Mouse (Mus musculus): ENCODE results near the gene Crtc3. TPM values are rescaled to one million over a fixed set of nuclear protein-coding genes. Genes with fewer than 3 reads are reported as not detected.

Gene Crtc3
- total and polyA plus RNA-seq, 3 experiments, result 4.2 to 15.8 TPM; not detected in 1

DNA sequence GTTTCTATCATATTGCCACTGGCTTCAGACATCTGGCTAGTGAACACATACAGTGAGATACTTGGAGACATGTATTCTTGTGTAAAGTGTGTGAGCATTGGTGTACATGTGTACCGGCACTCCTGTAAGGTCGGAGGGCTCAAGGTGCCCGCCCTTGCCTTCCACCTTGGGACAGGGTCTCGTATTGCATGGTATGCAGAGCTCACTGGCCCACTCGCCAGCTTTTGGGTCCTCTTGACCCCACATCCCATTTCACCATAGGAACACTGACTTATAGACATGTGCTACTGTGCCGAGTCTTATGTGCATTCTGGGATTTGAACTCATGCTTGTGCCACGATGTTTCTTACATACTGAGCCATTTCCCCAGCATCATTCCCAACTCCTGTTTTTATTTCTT, 21.7 kb upstream of the Crtc3 start:
- no peak overlapping the region for H3K4me3 ChIP-seq (ENCODE audit: control insufficient read depth in 1 of 2, insufficient read depth in 1 of 2, low read depth in 2 of 2, low read length in 2 of 2)
- H3K27ac ChIP-seq (ENCODE audit: control insufficient read depth, low read depth, low read length), result no peak overlapping the region
- TF ChIP-seq RAD21 (IDR thresholded peaks at IDR 0.05; ENCODE audit: low read depth, low read length), result no peak
- TF ChIP-seq USF2 (IDR thresholded peaks at IDR 0.05; ENCODE audit: borderline replicate concordance in 1 of 2, insufficient read depth in 1 of 2, low read depth in 1 of 2, low read length in 2 of 2), result no peak
- TF ChIP-seq MAFK (IDR thresholded peaks at IDR 0.05; ENCODE audit: borderline replicate concordance, low read depth, low read length), result no peak
- TF ChIP-seq CTCF (IDR thresholded peaks at IDR 0.05 in 2 of 3, conservative IDR thresholded peaks at IDR 0.05 in 1 of 3; ENCODE audit: control insufficient read depth in 1 of 3, insufficient read depth in 1 of 3, low read depth in 2 of 3, low read length in 3 of 3, poor library complexity in 1 of 3, severe bottlenecking in 1 of 3), result no peak
- TF ChIP-seq EP300 (IDR thresholded peaks at IDR 0.05; ENCODE audit: low read depth in 1 of 2, low read length in 2 of 2), result no peak
- TF ChIP-seq SIN3A (IDR thresholded peaks at IDR 0.05; ENCODE audit: low read length), result no peak
- TF ChIP-seq ZKSCAN1 (IDR thresholded peaks at IDR 0.05; ENCODE audit: low read depth, low read length), result no peak
- TF ChIP-seq JUND (IDR thresholded peaks at IDR 0.05; ENCODE audit: low read depth, low read length), result no peak
- TF ChIP-seq GABPA (IDR thresholded peaks at IDR 0.05; ENCODE audit: low read depth, low read length), result no peak
- no peak for TF ChIP-seq KAT2A (conservative IDR thresholded peaks at IDR 0.05; ENCODE audit: low read depth, low read length)
- no peaks in the 10 kb centered on the region for H3K79me2 ChIP-seq (ENCODE audit: control insufficient read depth, insufficient read depth, low read length, poor library complexity)
- no peak for DNase-seq (ENCODE audit: low read depth, low spot score)
- H3K27me3 ChIP-seq (ENCODE audit: control insufficient read depth in 1 of 2, insufficient read depth in 2 of 2, low read length in 2 of 2), result no peaks in the 10 kb centered on the region
- peaks cover 0 to 4% of the 10 kb centered on the region in 2 experiments; a peak in 2 of 4 replicates for H3K36me3 ChIP-seq (ENCODE audit: control insufficient read depth in 1 of 2, insufficient read depth in 2 of 2, low read length in 2 of 2)
- no peaks in the 10 kb centered on the region for H3K9me3 ChIP-seq (replicated peaks; ENCODE audit: insufficient read depth, low read length)
- no peak overlapping the region for H3K9ac ChIP-seq (ENCODE audit: control insufficient read depth, low read depth, low read length, poor library complexity, severe bottlenecking)
- peaks cover 0 to 11% of the 10 kb centered on the region in 2 experiments; a peak in 2 of 4 replicates for H3K4me1 ChIP-seq (ENCODE audit: control insufficient read depth in 1 of 2, insufficient read depth in 2 of 2, low read length in 2 of 2)

DNA sequence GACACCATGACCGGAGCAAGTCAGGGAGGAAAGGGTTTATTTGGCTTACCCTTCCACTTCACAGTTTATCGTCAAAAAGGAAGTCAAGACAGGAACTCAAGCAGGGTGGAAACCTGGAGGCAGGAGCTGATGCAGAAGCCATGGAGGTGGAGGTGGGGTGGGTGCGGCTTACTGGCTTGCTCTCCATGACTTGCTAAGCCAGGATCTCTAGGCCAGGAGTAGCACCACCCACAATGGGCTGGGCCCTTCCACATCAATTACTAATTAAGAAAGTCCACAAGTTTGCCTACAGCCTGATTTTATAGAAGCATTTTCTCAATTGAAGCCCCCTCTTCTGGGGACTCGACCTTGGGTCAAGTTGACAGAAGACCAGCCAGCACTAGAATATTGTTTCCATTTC, 15.4 kb upstream of the Crtc3 start:
- no peak for DNase-seq (ENCODE audit: low read depth, low spot score)
- Histone ChIP-seq H3K79me2 (ENCODE audit: control insufficient read depth, insufficient read depth, low read length, poor library complexity) (no peaks in the 10 kb centered on the region), H3K9ac (ENCODE audit: control insufficient read depth, low read depth, low read length, poor library complexity, severe bottlenecking) (no peak overlapping the region), H3K36me3 (ENCODE audit: control insufficient read depth in 1 of 2, insufficient read depth in 2 of 2, low read length in 2 of 2) (peaks cover 0 to 15% of the 10 kb centered on the region in 2 experiments; a peak in 2 of 4 replicates), H3K9me3 (replicated peaks; ENCODE audit: insufficient read depth, low read length) (no peaks in the 10 kb centered on the region), H3K27ac (ENCODE audit: control insufficient read depth, low read depth, low read length) (no peak overlapping the region), H3K27me3 (ENCODE audit: control insufficient read depth in 1 of 2, insufficient read depth in 2 of 2, low read length in 2 of 2) (no peaks in the 10 kb centered on the region), H3K4me3 (ENCODE audit: control insufficient read depth in 1 of 2, insufficient read depth in 1 of 2, low read depth in 2 of 2, low read length in 2 of 2) (no peak overlapping the region), H3K4me1 (ENCODE audit: control insufficient read depth in 1 of 2, insufficient read depth in 2 of 2, low read length in 2 of 2) (peaks cover 2 to 18% of the 10 kb centered on the region in 2 experiments; a peak in 3 of 4 replicates)
- no peak for TF ChIP-seq MYB (IDR thresholded peaks at IDR 0.05; ENCODE audit: low read depth, low read length)
- TF ChIP-seq UBTF (IDR thresholded peaks at IDR 0.05; ENCODE audit: borderline replicate concordance, insufficient read depth, low read depth, low read length), result no peak
- no peak for TF ChIP-seq MAFK (IDR thresholded peaks at IDR 0.05; ENCODE audit: borderline replicate concordance, low read depth, low read length)
- no peak for TF ChIP-seq E2F4 (IDR thresholded peaks at IDR 0.05; ENCODE audit: borderline replicate concordance, low read depth, low read length)
- no peak for TF ChIP-seq MXI1 (IDR thresholded peaks at IDR 0.05; ENCODE audit: low read depth, low read length)
- TF ChIP-seq POLR2AphosphoS2 (IDR thresholded peaks at IDR 0.05; ENCODE audit: low read length), result no peak
- TF ChIP-seq KAT2A (conservative IDR thresholded peaks at IDR 0.05; ENCODE audit: low read depth, low read length), result no peak
- no peak for TF ChIP-seq EP300 (IDR thresholded peaks at IDR 0.05; ENCODE audit: low read depth in 1 of 2, low read length in 2 of 2)
- no peak for TF ChIP-seq NRF1 (IDR thresholded peaks at IDR 0.05; ENCODE audit: insufficient read depth, low read depth, low read length, poor library complexity, severe bottlenecking)
- no peak for TF ChIP-seq TCF12 (IDR thresholded peaks at IDR 0.05; ENCODE audit: low read depth, low read length)
- TF ChIP-seq ETS1 (IDR thresholded peaks at IDR 0.05; ENCODE audit: low read depth, low read length), result no peak
- TF ChIP-seq SMC3 (IDR thresholded peaks at IDR 0.05; ENCODE audit: low read depth, low read length), result no peak
